Comparison of ENCODE assay signal across 9 mouse cellular contexts in the genomic region with DNA sequence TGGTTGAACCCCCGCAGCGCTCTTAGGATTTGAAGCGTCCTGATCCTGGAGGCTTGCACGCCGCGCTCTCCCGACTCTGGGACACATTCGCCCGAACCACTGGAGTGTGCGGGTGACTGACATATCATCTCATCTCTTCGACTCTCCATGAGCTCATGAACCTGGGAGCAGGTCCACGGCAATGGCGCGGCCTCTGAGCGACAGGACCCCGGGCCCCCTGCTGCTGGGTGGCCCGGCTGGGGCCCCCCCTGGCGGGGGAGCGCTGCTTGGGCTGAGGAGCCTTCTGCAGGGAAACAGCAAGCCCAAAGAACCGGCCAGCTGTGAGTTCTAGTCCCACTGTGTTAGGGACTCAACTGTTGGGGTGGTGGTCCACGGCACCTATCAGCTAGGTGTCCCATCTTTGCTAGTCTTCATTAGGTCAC. TPM values are rescaled to one million over a fixed set of nuclear protein-coding genes. Genes with fewer than 3 reads are reported as not detected.
DNase-seq lines count a peak whose midpoint lies in the region; ATAC-seq and TF ChIP-seq lines count a peak whose summit lies in the region.
"Had no signal": no experiment of that assay in that cellular context is flagged by ENCODE, and none has a peak within 500 bp of the region (broad histone marks: within the 10 kb centered on the region; RNA-seq: fewer than 3 reads in every experiment).

No protein-coding gene starts in this region.

- peaks cover 35% of the 10 kb centered on the region for H3K4me1 ChIP-seq in heart, embryonic 11.5 days (ENCODE audit: control insufficient read depth, insufficient read depth, low read length)
- H3K4me1 ChIP-seq in bone marrow, adult 2 months (ENCODE audit: control insufficient read depth, insufficient read depth, low read length): peaks cover 11% of the 10 kb centered on the region
- H3K4me1 ChIP-seq in hindbrain, embryonic 14.5 days (replicated peaks; ENCODE audit: control insufficient read depth, insufficient read depth, low read length): peaks cover 68% of the 10 kb centered on the region
- H3K4me1 ChIP-seq in midbrain, embryonic 14.5 days (ENCODE audit: control insufficient read depth, insufficient read depth, low read length): peaks cover 77% of the 10 kb centered on the region

- H3K9ac ChIP-seq in heart, embryonic 11.5 days (ENCODE audit: low read depth, low read length): peak overlapping the region; percentile 62
- peak overlapping the region; percentile 44 for H3K9ac ChIP-seq in hindbrain, embryonic 14.5 days
- H3K9ac ChIP-seq in midbrain, embryonic 14.5 days (replicated peaks; ENCODE audit: low read length): peak overlapping the region; percentile 39; the same call in 1 of the 2 replicates

- peaks cover 3% of the 10 kb centered on the region for H3K27me3 ChIP-seq in heart, embryonic 11.5 days (ENCODE audit: control insufficient read depth, insufficient read depth, low read length)
- no peaks in the 10 kb centered on the region for H3K27me3 ChIP-seq in hindbrain, embryonic 14.5 days (ENCODE audit: control insufficient read depth, insufficient read depth, low read length)
- no peaks in the 10 kb centered on the region for H3K27me3 ChIP-seq in midbrain, embryonic 14.5 days (ENCODE audit: control insufficient read depth, insufficient read depth, low read length)
- H3K27me3 ChIP-seq: Patski had no signal

- H3K9me3 ChIP-seq in heart, embryonic 11.5 days (replicated peaks; ENCODE audit: control insufficient read depth, low read length): no peaks in the 10 kb centered on the region
- H3K9me3 ChIP-seq in hindbrain, embryonic 14.5 days (ENCODE audit: control insufficient read depth, low read length): no peaks in the 10 kb centered on the region
- H3K9me3 ChIP-seq in midbrain, embryonic 14.5 days (ENCODE audit: control insufficient read depth, low read length): no peaks in the 10 kb centered on the region

- H3K4me2 ChIP-seq in heart, embryonic 11.5 days: peak overlapping the region; percentile 97
- H3K4me2 ChIP-seq in hindbrain, embryonic 14.5 days (replicated peaks): peak overlapping the region; percentile 94
- H3K4me2 ChIP-seq in midbrain, embryonic 14.5 days (ENCODE audit: low read length): peak overlapping the region; percentile 96

- TF ChIP-seq POLR2A in bone marrow, adult 2 months (IDR thresholded peaks at IDR 0.05; ENCODE audit: borderline replicate concordance, control insufficient read depth, low read depth, low read length): no peak

- TF ChIP-seq CTCF in bone marrow, adult 2 months (IDR thresholded peaks at IDR 0.05; ENCODE audit: control insufficient read depth, insufficient read depth, low read length): no peak

- H3K4me3 ChIP-seq in heart, embryonic 11.5 days (ENCODE audit: low read depth, low read length): peak overlapping the region; percentile 71
- H3K4me3 ChIP-seq in bone marrow, adult 2 months (replicated peaks; ENCODE audit: control insufficient read depth, low read depth, low read length): peak overlapping the region; percentile 60
- peak overlapping the region; percentile 52 for H3K4me3 ChIP-seq in hindbrain, embryonic 14.5 days (replicated peaks; ENCODE audit: low read length)
- peak overlapping the region; percentile 51 for H3K4me3 ChIP-seq in midbrain, embryonic 14.5 days (replicated peaks; ENCODE audit: low read depth, low read length)

- peaks cover under 1% of the 10 kb centered on the region; the same call in 1 of the 2 replicates for H3K36me3 ChIP-seq in heart, embryonic 11.5 days (ENCODE audit: control insufficient read depth, insufficient read depth, low read length)
- H3K36me3 ChIP-seq in hindbrain, embryonic 14.5 days (replicated peaks; ENCODE audit: control insufficient read depth, insufficient read depth): peaks cover 8% of the 10 kb centered on the region
- H3K36me3 ChIP-seq in midbrain, embryonic 14.5 days (ENCODE audit: control insufficient read depth, insufficient read depth, low read length): peaks cover 8% of the 10 kb centered on the region

- H3K27ac ChIP-seq in heart, embryonic 11.5 days (ENCODE audit: low read depth, low read length): peak overlapping the region; percentile 79
- H3K27ac ChIP-seq in bone marrow, adult 2 months (ENCODE audit: control insufficient read depth, insufficient read depth, low read depth, low read length, poor library complexity): peak overlapping the region; percentile 48
- H3K27ac ChIP-seq in hindbrain, embryonic 14.5 days: peak overlapping the region; percentile 15; the same call in 1 of the 2 replicates
- peak overlapping the region; percentile 60 for H3K27ac ChIP-seq in midbrain, embryonic 14.5 days (replicated peaks; ENCODE audit: low read depth, low read length)

- no peak for DNase-seq in heart, adult 11 months
- no peak for DNase-seq in hindbrain, embryonic 14.5 days (ENCODE audit: low spot score)
- DNase-seq in midbrain, embryonic 14.5 days: no peak
- DNase-seq in right cerebral cortex, adult 18-20 months: no peak
- DNase-seq in adrenal gland, adult 2 months: no peak
- no peak for DNase-seq in spleen, adult 18-20 months

- ATAC-seq in heart, embryonic 11.5 days (replicated peaks; ENCODE audit: insufficient number of reproducible peaks, low FRiP score, low TSS enrichment): no peak
- ATAC-seq in hindbrain, embryonic 14.5 days (ENCODE audit: low FRiP score): no peak
- ATAC-seq in midbrain, embryonic 14.5 days (ENCODE audit: low FRiP score, low TSS enrichment): no peak

- WGBS in heart, embryonic 11.5 days (ENCODE audit: insufficient replicate concordance): under 1% methylated on average over 21 of the region's 21 CpGs
- under 1% methylated on average over 21 of the region's 21 CpGs for WGBS in bone marrow, adult 2 months
- 0% methylated on average over 21 of the region's 21 CpGs for WGBS in hindbrain, embryonic 14.5 days
- under 1% methylated on average over 21 of the region's 21 CpGs for WGBS in midbrain, embryonic 14.5 days

RNA-seq across cellular contexts. Expression of gene Dbp, which starts 0.6 kb away (rescaled TPM):
- 3.3 and 3.5 TPM in 2 replicates for polyA plus RNA-seq in heart, embryonic 11.5 days (2014; fragmentation: Nextera tagmentation; extraction: Ambion mirVana)
- 8.6 and 19.3 TPM in 2 replicates for polyA plus RNA-seq in bone marrow, adult 2 months (2011; ENCODE audit: insufficient read depth, insufficient read length, low replicate concordance, missing spikeins)
- 3.5 and 3.9 TPM in 2 replicates for polyA plus RNA-seq in hindbrain, embryonic 14.5 days (2014; fragmentation: Nextera tagmentation; extraction: Ambion mirVana)
- 1.9 and 4.3 TPM in 2 replicates for polyA plus RNA-seq in midbrain, embryonic 14.5 days (2014; fragmentation: Nextera tagmentation; extraction: Ambion mirVana)
- 100 to 1,000 TPM in 1 of 2 experiments, 10 to 100 TPM in 1; 54.3 to 225 TPM for total RNA-seq in adrenal gland, adult 2 months (2021)
- polyA plus RNA-seq in adrenal gland, adult 2 months (2012; rRNA removed): 569 and 796 TPM in 2 replicates

RNA-seq across cellular contexts. Expression of gene Car11, which starts 5.8 kb away (rescaled TPM):
- 3.3 and 5.5 TPM in 2 replicates for polyA plus RNA-seq in heart, embryonic 11.5 days (2014; fragmentation: Nextera tagmentation; extraction: Ambion mirVana)
- 4.4 TPM in 1 of 2 replicates, not detected in the other for polyA plus RNA-seq in bone marrow, adult 2 months (2011; ENCODE audit: insufficient read depth, insufficient read length, low replicate concordance, missing spikeins)
- 28.2 and 29.0 TPM in 2 replicates for polyA plus RNA-seq in hindbrain, embryonic 14.5 days (2014; fragmentation: Nextera tagmentation; extraction: Ambion mirVana)
- polyA plus RNA-seq in midbrain, embryonic 14.5 days (2014; fragmentation: Nextera tagmentation; extraction: Ambion mirVana): 28.1 and 49.1 TPM in 2 replicates
- total RNA-seq in adrenal gland, adult 2 months (2021): 10 to 100 TPM; 10.9 to 18.6 TPM
- polyA plus RNA-seq in adrenal gland, adult 2 months (2012; rRNA removed): 30.0 and 38.2 TPM in 2 replicates

RNA-seq across cellular contexts. Expression of gene Rpl18, which starts 9.8 kb away (rescaled TPM):
- 764 and 836 TPM in 2 replicates for polyA plus RNA-seq in heart, embryonic 11.5 days (2014; fragmentation: Nextera tagmentation; extraction: Ambion mirVana)
- polyA plus RNA-seq in bone marrow, adult 2 months (2011; ENCODE audit: insufficient read depth, insufficient read length, low replicate concordance, missing spikeins): 845 and 916 TPM in 2 replicates
- 578 and 674 TPM in 2 replicates for polyA plus RNA-seq in hindbrain, embryonic 14.5 days (2014; fragmentation: Nextera tagmentation; extraction: Ambion mirVana)
- polyA plus RNA-seq in midbrain, embryonic 14.5 days (2014; fragmentation: Nextera tagmentation; extraction: Ambion mirVana): 631 and 710 TPM in 2 replicates
- 1,000 to 10,000 TPM in 1 of 2 experiments, 100 to 1,000 TPM in 1; 972 to 1,050 TPM for total RNA-seq in adrenal gland, adult 2 months (2021)
- 1,143 and 1,258 TPM in 2 replicates for polyA plus RNA-seq in adrenal gland, adult 2 months (2012; rRNA removed)

RNA-seq across cellular contexts. Expression of gene Sec1, which starts 11.3 kb away (rescaled TPM):
- polyA plus RNA-seq in heart, embryonic 11.5 days (2014; fragmentation: Nextera tagmentation; extraction: Ambion mirVana): 0.24 and 0.99 TPM in 2 replicates
- not detected in 2 replicates for polyA plus RNA-seq in bone marrow, adult 2 months (2011; ENCODE audit: insufficient read depth, insufficient read length, low replicate concordance, missing spikeins)
- polyA plus RNA-seq in hindbrain, embryonic 14.5 days (2014; fragmentation: Nextera tagmentation; extraction: Ambion mirVana): 0.22 and 0.40 TPM in 2 replicates
- polyA plus RNA-seq in midbrain, embryonic 14.5 days (2014; fragmentation: Nextera tagmentation; extraction: Ambion mirVana): 0.21 TPM in 1 of 2 replicates, not detected in the other
- under 1 TPM; 0.29 to 0.41 TPM for total RNA-seq in adrenal gland, adult 2 months (2021)
- polyA plus RNA-seq in adrenal gland, adult 2 months (2012; rRNA removed): 0.57 and 0.58 TPM in 2 replicates

RNA-seq across cellular contexts. Expression of gene Sphk2, which starts 12.3 kb away (rescaled TPM):
- 13.2 and 17.3 TPM in 2 replicates for polyA plus RNA-seq in heart, embryonic 11.5 days (2014; fragmentation: Nextera tagmentation; extraction: Ambion mirVana)
- polyA plus RNA-seq in bone marrow, adult 2 months (2011; ENCODE audit: insufficient read depth, insufficient read length, low replicate concordance, missing spikeins): 12.9 and 24.4 TPM in 2 replicates
- 16.7 and 20.0 TPM in 2 replicates for polyA plus RNA-seq in hindbrain, embryonic 14.5 days (2014; fragmentation: Nextera tagmentation; extraction: Ambion mirVana)
- polyA plus RNA-seq in midbrain, embryonic 14.5 days (2014; fragmentation: Nextera tagmentation; extraction: Ambion mirVana): 17.2 and 19.2 TPM in 2 replicates
- 10 to 100 TPM; 38.9 to 39.5 TPM for total RNA-seq in adrenal gland, adult 2 months (2021)
- 90.9 and 92.5 TPM in 2 replicates for polyA plus RNA-seq in adrenal gland, adult 2 months (2012; rRNA removed)

Comparison
In these comparisons a context has a peak if more than half of its experiments do, and no peak if none do; other contexts are left out.
1. H3K27ac ChIP-seq: peak in every context shown above with its lines; median percentile 79 in heart, embryonic 11.5 days; 60 in midbrain, embryonic 14.5 days; 48 in bone marrow, adult 2 months; 15 in hindbrain, embryonic 14.5 days.
2. RNA of gene Dbp, which starts 0.6 kb away (polyA plus RNA-seq): 569 to 796 TPM in adrenal gland, adult 2 months; 8.6 to 19.3 TPM in bone marrow, adult 2 months, 3.5 to 3.9 TPM in hindbrain, embryonic 14.5 days, 3.3 to 3.5 TPM in heart, embryonic 11.5 days and 1.9 to 4.3 TPM in midbrain, embryonic 14.5 days; every median in the first group is over 10 times any median in the second.
3. Peak in every context shown above with its lines, with median percentiles within 50 percentile points of each other: H3K4me2 ChIP-seq, H3K4me3 ChIP-seq and H3K9ac ChIP-seq.